Comparison of ENCODE assay signal across 10 mouse cellular contexts in the genomic region with DNA sequence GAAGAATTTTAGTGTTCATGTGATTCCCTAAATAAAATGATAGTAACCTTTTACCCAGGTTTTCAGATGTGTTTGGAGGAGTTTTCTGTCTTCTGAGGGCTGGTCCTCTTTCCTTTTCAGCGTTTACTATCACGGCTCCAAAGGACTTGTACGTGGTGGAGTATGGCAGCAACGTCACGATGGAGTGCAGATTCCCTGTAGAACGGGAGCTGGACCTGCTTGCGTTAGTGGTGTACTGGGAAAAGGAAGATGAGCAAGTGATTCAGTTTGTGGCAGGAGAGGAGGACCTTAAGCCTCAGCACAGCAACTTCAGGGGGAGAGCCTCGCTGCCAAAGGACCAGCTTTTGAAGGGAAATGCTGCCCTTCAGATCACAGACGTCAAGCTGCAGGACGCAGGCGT. TPM values are rescaled to one million over a fixed set of nuclear protein-coding genes. Genes with fewer than 3 reads are reported as not detected.
A peak's percentile ranks its signal among the peaks of the same experiment; 100 is the strongest.
DNase-seq lines count a peak whose midpoint lies in the region; ATAC-seq and TF ChIP-seq lines count a peak whose summit lies in the region.
"Had no signal": no experiment of that assay in that cellular context is flagged by ENCODE, and none has a peak within 500 bp of the region (broad histone marks: within the 10 kb centered on the region; RNA-seq: fewer than 3 reads in every experiment).

No protein-coding gene starts in this region.

- H3K27ac ChIP-seq in heart, embryonic 10.5 days, result 0 out of 2 replicates have a peak overlapping the region, but pooled peaks have one; percentile 16
- no peak overlapping the region for H3K27ac ChIP-seq in lung, embryonic 16.5 days (ENCODE audit: low read length)
- no peak overlapping the region for H3K27ac ChIP-seq in limb, embryonic 11.5 days (replicated peaks; ENCODE audit: low read depth, low read length)
- H3K27ac ChIP-seq in stomach, embryonic 16.5 days (ENCODE audit: low read length), result no peak overlapping the region
- no peak overlapping the region for H3K27ac ChIP-seq in liver, postnatal 0 days (ENCODE audit: low read depth)

- no peak for TF ChIP-seq CTCF in liver, postnatal 0 days (IDR thresholded peaks at IDR 0.05; ENCODE audit: low read depth)

- no peak for TF ChIP-seq EP300 in liver, postnatal 0 days (IDR thresholded peaks at IDR 0.05; ENCODE audit: low read depth)

- peak overlapping the region; percentile 22; the same call in 1 of the 2 replicates for H3K4me3 ChIP-seq in heart, embryonic 10.5 days
- peak overlapping the region; percentile 14 for H3K4me3 ChIP-seq in lung, embryonic 16.5 days (ENCODE audit: low read length)
- no peak overlapping the region for H3K4me3 ChIP-seq in limb, embryonic 11.5 days (ENCODE audit: low read depth, low read length)
- no peak overlapping the region for H3K4me3 ChIP-seq in stomach, embryonic 16.5 days (replicated peaks; ENCODE audit: low read length)
- no peak overlapping the region for H3K4me3 ChIP-seq in liver, postnatal 0 days (ENCODE audit: low read depth, low read length)

- no peaks in the 10 kb centered on the region for H3K9me3 ChIP-seq in heart, embryonic 10.5 days
- H3K9me3 ChIP-seq in lung, embryonic 16.5 days (ENCODE audit: control insufficient read depth, low read length), result no peaks in the 10 kb centered on the region
- no peaks in the 10 kb centered on the region for H3K9me3 ChIP-seq in limb, embryonic 11.5 days (ENCODE audit: control insufficient read depth, low read length)
- H3K9me3 ChIP-seq in stomach, embryonic 16.5 days (replicated peaks; ENCODE audit: control insufficient read depth, low read length), result no peaks in the 10 kb centered on the region
- no peaks in the 10 kb centered on the region for H3K9me3 ChIP-seq in liver, postnatal 0 days (ENCODE audit: low read length)

- DNase-seq in heart, embryonic 10.5 days (ENCODE audit: low spot score), result no peak
- no peak for DNase-seq in heart, adult 11 months
- no peak for DNase-seq in lung, postnatal 14 days
- no peak for DNase-seq in limb, embryonic 11.5 days (ENCODE audit: low spot score)
- DNase-seq in liver, result no peak
- DNase-seq in liver, postnatal 0 days, result no peak
- DNase-seq: cerebellum, postnatal 36 days had no signal

- H3K4me1 ChIP-seq in heart, embryonic 10.5 days, result 0 out of 2 replicates have a peak, but pooled peaks cover 4% of the 10 kb centered on the region
- H3K4me1 ChIP-seq in lung, embryonic 16.5 days (replicated peaks; ENCODE audit: control insufficient read depth, insufficient read depth, low read length), result 0 out of 2 replicates have a peak, but pooled peaks cover 2% of the 10 kb centered on the region
- H3K4me1 ChIP-seq in limb, embryonic 11.5 days (ENCODE audit: control insufficient read depth, insufficient read depth, low read length), result no peaks in the 10 kb centered on the region
- H3K4me1 ChIP-seq in stomach, embryonic 16.5 days (ENCODE audit: control insufficient read depth, insufficient read depth, low read length), result no peaks in the 10 kb centered on the region
- peaks cover 17% of the 10 kb centered on the region for H3K4me1 ChIP-seq in liver, postnatal 0 days (ENCODE audit: insufficient read depth)

- H3K9ac ChIP-seq in lung, embryonic 16.5 days (ENCODE audit: low read length), result peak overlapping the region; percentile 33
- H3K9ac ChIP-seq in limb, embryonic 11.5 days (ENCODE audit: low read length), result no peak overlapping the region
- no peak overlapping the region for H3K9ac ChIP-seq in stomach, embryonic 16.5 days (ENCODE audit: low read length)
- no peak overlapping the region for H3K9ac ChIP-seq in liver, postnatal 0 days (replicated peaks)

- ATAC-seq in lung, embryonic 16.5 days (ENCODE audit: low read depth), result no peak
- ATAC-seq in limb, embryonic 11.5 days (ENCODE audit: insufficient number of reproducible peaks, low FRiP score, low TSS enrichment, low read depth), result no peak
- no peak for ATAC-seq in stomach, embryonic 16.5 days (ENCODE audit: insufficient read depth, low FRiP score)
- no peak for ATAC-seq in liver, postnatal 0 days

- H3K36me3 ChIP-seq in heart, embryonic 10.5 days, result no peaks in the 10 kb centered on the region
- H3K36me3 ChIP-seq in lung, embryonic 16.5 days (ENCODE audit: control insufficient read depth, insufficient read depth, low read length), result no peaks in the 10 kb centered on the region
- H3K36me3 ChIP-seq in limb, embryonic 11.5 days (ENCODE audit: control insufficient read depth, insufficient read depth, low read length), result no peaks in the 10 kb centered on the region
- H3K36me3 ChIP-seq in stomach, embryonic 16.5 days (ENCODE audit: control insufficient read depth, insufficient read depth, low read length), result no peaks in the 10 kb centered on the region
- H3K36me3 ChIP-seq in liver, postnatal 0 days (replicated peaks; ENCODE audit: insufficient read depth, low read length), result peaks cover 4% of the 10 kb centered on the region; the same call in 1 of the 2 replicates

- H3K27me3 ChIP-seq in heart, embryonic 10.5 days (ENCODE audit: insufficient read depth, poor library complexity, severe bottlenecking), result no peaks in the 10 kb centered on the region
- no peaks in the 10 kb centered on the region for H3K27me3 ChIP-seq in lung, embryonic 16.5 days (ENCODE audit: control insufficient read depth, insufficient read depth, low read depth, low read length)
- H3K27me3 ChIP-seq in limb, embryonic 11.5 days (ENCODE audit: control insufficient read depth, insufficient read depth, low read length), result no peaks in the 10 kb centered on the region
- no peaks in the 10 kb centered on the region for H3K27me3 ChIP-seq in stomach, embryonic 16.5 days (ENCODE audit: control insufficient read depth, insufficient read depth, low read length)
- H3K27me3 ChIP-seq in liver, postnatal 0 days (ENCODE audit: insufficient read depth, low read length), result no peaks in the 10 kb centered on the region

- WGBS in heart, embryonic 10.5 days, result 40% methylated on average over 11 of the region's 11 CpGs
- WGBS in lung, embryonic 16.5 days, result 27% methylated on average over 11 of the region's 11 CpGs
- 35% methylated on average over 11 of the region's 11 CpGs for WGBS in limb, embryonic 11.5 days
- 50% methylated on average over 11 of the region's 11 CpGs for WGBS in stomach, embryonic 16.5 days
- 77% methylated on average over 11 of the region's 11 CpGs for WGBS in liver, postnatal 0 days (ENCODE audit: insufficient replicate concordance)

- H3K4me2 ChIP-seq in lung, embryonic 16.5 days (ENCODE audit: low read depth, low read length), result peak overlapping the region; percentile 43
- H3K4me2 ChIP-seq in limb, embryonic 11.5 days (ENCODE audit: low read depth, severe bottlenecking), result peak overlapping the region; percentile 37; the same call in 1 of the 2 replicates
- peak overlapping the region; percentile 13; the same call in 1 of the 2 replicates for H3K4me2 ChIP-seq in stomach, embryonic 16.5 days (ENCODE audit: low read depth, low read length)
- H3K4me2 ChIP-seq in liver, postnatal 0 days (ENCODE audit: low read depth, low read length), result no peak overlapping the region

RNA-seq across cellular contexts. Expression of gene Cd274, which starts 6.2 kb away (rescaled TPM):
- 0.39 and 0.41 TPM in 2 replicates for polyA plus RNA-seq in heart, embryonic 10.5 days (2016; fragmentation: Nextera tagmentation; extraction: Ambion mirVana)
- polyA plus RNA-seq in lung, embryonic 16.5 days (2015; fragmentation: Nextera tagmentation; extraction: Ambion mirVana), result 0.28 and 0.88 TPM in 2 replicates
- polyA plus RNA-seq in limb, embryonic 11.5 days (2014; fragmentation: Nextera tagmentation; extraction: Ambion mirVana), result 0.04 TPM in 1 of 2 replicates, not detected in the other
- 0.28 and 0.45 TPM in 2 replicates for polyA plus RNA-seq in stomach, embryonic 16.5 days (2015; fragmentation: Nextera tagmentation; extraction: Ambion mirVana)
- polyA plus RNA-seq in liver, postnatal 0 days (2015; fragmentation: Nextera tagmentation; extraction: Ambion mirVana), result 0.76 and 1.2 TPM in 2 replicates

RNA-seq across cellular contexts. Expression of gene Plgrkt, which starts 6.2 kb away (rescaled TPM):
- 41.5 and 42.5 TPM in 2 replicates for polyA plus RNA-seq in heart, embryonic 10.5 days (2016; fragmentation: Nextera tagmentation; extraction: Ambion mirVana)
- 56.0 and 61.2 TPM in 2 replicates for polyA plus RNA-seq in lung, embryonic 16.5 days (2015; fragmentation: Nextera tagmentation; extraction: Ambion mirVana)
- polyA plus RNA-seq in limb, embryonic 11.5 days (2014; fragmentation: Nextera tagmentation; extraction: Ambion mirVana), result 34.4 and 38.3 TPM in 2 replicates
- polyA plus RNA-seq in stomach, embryonic 16.5 days (2015; fragmentation: Nextera tagmentation; extraction: Ambion mirVana), result 91.4 and 95.4 TPM in 2 replicates
- polyA plus RNA-seq in liver, postnatal 0 days (2015; fragmentation: Nextera tagmentation; extraction: Ambion mirVana), result 23.8 and 25.0 TPM in 2 replicates

RNA-seq across cellular contexts. Expression of gene Pdcd1lg2, which starts 37.3 kb away (rescaled TPM):
- polyA plus RNA-seq in heart, embryonic 10.5 days (2016; fragmentation: Nextera tagmentation; extraction: Ambion mirVana), result not detected in 2 replicates
- polyA plus RNA-seq in lung, embryonic 16.5 days (2015; fragmentation: Nextera tagmentation; extraction: Ambion mirVana), result 0.21 TPM in 1 of 2 replicates, not detected in the other
- not detected in 2 replicates for polyA plus RNA-seq in limb, embryonic 11.5 days (2014; fragmentation: Nextera tagmentation; extraction: Ambion mirVana)
- polyA plus RNA-seq in stomach, embryonic 16.5 days (2015; fragmentation: Nextera tagmentation; extraction: Ambion mirVana), result not detected in 2 replicates
- polyA plus RNA-seq in liver, postnatal 0 days (2015; fragmentation: Nextera tagmentation; extraction: Ambion mirVana), result not detected in 2 replicates
- polyA plus RNA-seq: C2C12 had no signal

RNA-seq across cellular contexts. Expression of gene Rln1, which starts 39.0 kb away (rescaled TPM):
- polyA plus RNA-seq in heart, embryonic 10.5 days (2016; fragmentation: Nextera tagmentation; extraction: Ambion mirVana), result 0.38 TPM in 1 of 2 replicates, not detected in the other
- 0.14 TPM in 1 of 2 replicates, not detected in the other for polyA plus RNA-seq in lung, embryonic 16.5 days (2015; fragmentation: Nextera tagmentation; extraction: Ambion mirVana)
- polyA plus RNA-seq in limb, embryonic 11.5 days (2014; fragmentation: Nextera tagmentation; extraction: Ambion mirVana), result 0.44 TPM in 1 of 2 replicates, not detected in the other
- 0.44 TPM in 1 of 2 replicates, not detected in the other for polyA plus RNA-seq in stomach, embryonic 16.5 days (2015; fragmentation: Nextera tagmentation; extraction: Ambion mirVana)
- polyA plus RNA-seq in liver, postnatal 0 days (2015; fragmentation: Nextera tagmentation; extraction: Ambion mirVana), result not detected in 2 replicates

RNA-seq across cellular contexts. Expression of gene Insl6, which starts 48.3 kb away (rescaled TPM):
- 4.6 and 6.5 TPM in 2 replicates for polyA plus RNA-seq in heart, embryonic 10.5 days (2016; fragmentation: Nextera tagmentation; extraction: Ambion mirVana)
- 1.0 and 2.9 TPM in 2 replicates for polyA plus RNA-seq in lung, embryonic 16.5 days (2015; fragmentation: Nextera tagmentation; extraction: Ambion mirVana)
- 6.9 TPM in 2 replicates for polyA plus RNA-seq in limb, embryonic 11.5 days (2014; fragmentation: Nextera tagmentation; extraction: Ambion mirVana)
- polyA plus RNA-seq in stomach, embryonic 16.5 days (2015; fragmentation: Nextera tagmentation; extraction: Ambion mirVana), result 4.8 and 8.8 TPM in 2 replicates
- 1.2 TPM in 2 replicates for polyA plus RNA-seq in liver, postnatal 0 days (2015; fragmentation: Nextera tagmentation; extraction: Ambion mirVana)

Comparison
In these comparisons a context has a peak if more than half of its experiments do, and no peak if none do; other contexts are left out.
1. H3K4me3 ChIP-seq: peak in heart, embryonic 10.5 days (single experiment) and lung, embryonic 16.5 days (single experiment); none in limb, embryonic 11.5 days (single experiment), stomach, embryonic 16.5 days (single experiment) and liver, postnatal 0 days (single experiment).